Mouse (Mus musculus) layer of hippocampus, adult 8-10 months (tissue): ENCODE results near the gene Zfp735. TPM values are rescaled to one million over a fixed set of nuclear protein-coding genes. Genes with fewer than 3 reads are reported as not detected.

Source experiments
- DNase-seq, 2 experiments: peaks; one replicate each; pipeline ENCODE4 v3.0.0; 2022; ENCODE audit warnings: low spot score in 2 of 2
- total RNA-seq, 4 experiments: library from RNA; stranded (reverse); gene quantifications; 2 replicates each; pipeline ENCODE4 v1.2.4; 2022

Gene Zfp735
- total RNA-seq, result not detected

- DNase-seq, result no peak
Observed at GRCm38 (mm10) chr11:73688478-73688877, at the start of gene Zfp735. Zfp735 (plus strand) TSS chr11:73688778.

GRCm38 (mm10) chr11:73759115-73759514 lies 70.5 kb downstream of the Zfp735 start:
- DNase-seq, result no peak

Other genes with a start within 250 kb of the Zfp735 start
- not detected for gene Olfr380, start 231.3 kb upstream of the Zfp735 start, total RNA-seq
- not detected for gene Olfr381, start 197.2 kb upstream of the Zfp735 start, total RNA-seq
- not detected for gene Olfr382, start 171.6 kb upstream of the Zfp735 start, total RNA-seq
- not detected for gene Olfr385, start 95.8 kb upstream of the Zfp735 start, total RNA-seq
- gene Olfr384, start 90.2 kb upstream of the Zfp735 start, total RNA-seq, result not detected
- not detected for gene Olfr389, start 91.9 kb downstream of the Zfp735 start, total RNA-seq
- gene Olfr390, start 94.2 kb downstream of the Zfp735 start, total RNA-seq, result not detected
- not detected for gene Olfr391-ps, start 114.3 kb downstream of the Zfp735 start, total RNA-seq
- gene Olfr392, start 128.3 kb downstream of the Zfp735 start, total RNA-seq, result not detected
- not detected for gene Olfr393, start 162.7 kb downstream of the Zfp735 start, total RNA-seq
- not detected for gene Olfr394, start 202.0 kb downstream of the Zfp735 start, total RNA-seq
- gene Olfr395, start 220.5 kb downstream of the Zfp735 start, total RNA-seq, result not detected
- not detected for gene Olfr23, start 247.9 kb downstream of the Zfp735 start, total RNA-seq